Mouse (Mus musculus) thymus, adult 2 months (tissue): ENCODE measurements around the gene Gm4763.
"Not testable (repeated sequence)": the region's sequence is repeated elsewhere in the genome, so short reads cannot be mapped to it uniquely, and the experiment has no call there.

Experiments
- CTCF ChIP-seq: fragments of 200-500 bp; IDR thresholded peaks from 2 replicates; pipeline ENCODE4 v1.5.1; 2012; ENCODE audit warnings: mild to moderate bottlenecking, control low read depth, low read length, moderate library complexity, borderline replicate concordance; ENCODE audit not compliant: control insufficient read depth, poor library complexity, insufficient read depth; ENCODE audit errors: extremely low read depth
- POLR2A ChIP-seq: fragments of 200-500 bp; IDR thresholded peaks from 2 replicates; pipeline ENCODE4 v1.6.1; 2012; ENCODE audit warnings: mild to moderate bottlenecking, low read length, control low read depth, moderate library complexity; ENCODE audit not compliant: control insufficient read depth, poor library complexity, insufficient read depth; ENCODE audit errors: extremely low read depth

DNA sequence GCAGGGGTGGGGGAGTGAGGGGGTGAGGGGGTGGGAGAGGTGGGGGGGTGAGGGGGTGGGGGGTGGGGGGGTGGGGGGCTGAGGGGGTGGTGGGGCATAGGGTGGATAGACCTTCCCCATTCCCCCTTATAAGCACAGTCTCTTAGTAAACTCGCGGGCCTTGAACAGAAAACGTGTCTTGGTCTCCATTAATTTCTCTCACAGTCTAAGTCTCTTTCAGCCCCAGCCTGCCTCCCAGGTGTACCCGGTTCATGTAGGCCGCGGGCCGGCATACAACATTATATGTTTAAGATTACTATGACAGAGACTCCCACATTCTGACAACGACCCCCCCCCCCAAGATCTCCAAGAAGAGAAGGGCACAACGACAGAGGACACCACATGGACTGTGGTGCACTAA is 23.9 kb downstream of the Gm4763 start:
- not testable (repeated sequence) for TF ChIP-seq CTCF, POLR2A
